Mouse (Mus musculus) gastrocnemius, postnatal 14 days (tissue): ENCODE measurements at regions not wholly inside any gene's neighbourhood (a gene's known extent, or its start where the extent isn't known, plus 50 kb on each side); places are given as distances from the start of the nearest gene placed in this dataset.

Experiments
- microRNA-seq, 2 experiments: library from miRNA; unstranded; fragments of <30 nt; microRNA quantifications; one replicate each; pipeline ENCODE4 v1.2.0; 2021

Small RNA genes lying in the stretch of these regions (microRNA-seq; reads per million reads assigned to microRNA genes)
- 324 to 387 reads per million in 2 experiments for gene Mir181a-1
- gene Mir181b-1: 6.1 to 10.5 reads per million in 2 experiments
